Comparison of ENCODE assay signal across 20 mouse cellular contexts in the genomic region with DNA sequence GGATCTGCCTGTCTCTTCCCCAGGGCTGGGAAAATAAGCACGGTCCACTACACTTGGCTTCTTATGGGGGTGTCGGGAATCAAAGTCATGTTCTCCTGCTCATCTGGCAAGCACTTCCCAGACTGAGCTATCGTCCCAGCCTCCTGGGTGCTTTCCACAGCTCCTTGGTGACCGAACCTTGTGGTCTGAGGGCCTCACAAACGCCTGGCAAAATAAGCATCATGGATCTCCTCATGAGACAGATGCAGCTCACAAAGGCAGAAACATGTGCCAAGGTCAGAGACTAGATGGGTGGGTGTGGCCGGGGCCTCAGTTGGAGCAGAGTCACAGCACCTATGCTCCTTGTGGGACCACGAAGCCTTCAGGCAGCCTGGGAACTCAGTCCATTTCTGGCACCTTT. TPM values are rescaled to one million over a fixed set of nuclear protein-coding genes. Genes with fewer than 3 reads are reported as not detected.
"Had no signal": no experiment of that assay in that cellular context is flagged by ENCODE, and none has a peak within 500 bp of the region (broad histone marks: within the 10 kb centered on the region; RNA-seq: fewer than 3 reads in every experiment).

No protein-coding gene starts in this region.

- H3K4me3 ChIP-seq: midbrain, embryonic 12.5 days; myocyte; neural tube, embryonic 13.5 days; neural tube, embryonic 15.5 days had no signal

- H3K9ac ChIP-seq: lung, embryonic 14.5 days; midbrain, embryonic 12.5 days; neural tube, embryonic 13.5 days; neural tube, embryonic 15.5 days had no signal

- H3K9me3 ChIP-seq: midbrain, embryonic 12.5 days; neural tube, embryonic 13.5 days; neural tube, embryonic 15.5 days had no signal

- ATAC-seq: midbrain, embryonic 16.5 days had no signal

- H3K4me2 ChIP-seq: lung, embryonic 14.5 days; midbrain, embryonic 12.5 days; neural tube, embryonic 13.5 days; neural tube, embryonic 15.5 days had no signal

- H3K27ac ChIP-seq: midbrain, embryonic 12.5 days; neural tube, embryonic 13.5 days; neural tube, embryonic 15.5 days had no signal

- H3K36me3 ChIP-seq: midbrain, embryonic 12.5 days; neural tube, embryonic 13.5 days; neural tube, embryonic 15.5 days had no signal

- H3K4me1 ChIP-seq: midbrain, embryonic 12.5 days; neural tube, embryonic 15.5 days had no signal

- H3K27me3 ChIP-seq: midbrain, embryonic 12.5 days; neural tube, embryonic 13.5 days; neural tube, embryonic 15.5 days had no signal

- DNase-seq: lung, adult 18-20 months; lung, embryonic 14.5 days; lung, postnatal 10 days; lung, postnatal 4 days; midbrain, embryonic 14.5 days; retina, postnatal 1 day; right cerebral cortex, adult 18-20 months; right cerebral cortex, postnatal 25 days; right cerebral cortex, postnatal 4 days; spleen, adult 18-20 months; thymus, adult 18-20 months; thymus, postnatal 14 days; thymus, postnatal 36 days had no signal

RNA-seq across cellular contexts. Expression of gene Cilp, which starts 5.6 kb away (rescaled TPM):
- total RNA-seq: megakaryocyte, adult 5-6 weeks; megakaryocyte-erythroid progenitor cell, adult 5-6 weeks had no signal
- polyA plus RNA-seq: lung, embryonic 14.5 days had no signal
